Comparison of ENCODE assay signal across 8 mouse cellular contexts in the genomic region with DNA sequence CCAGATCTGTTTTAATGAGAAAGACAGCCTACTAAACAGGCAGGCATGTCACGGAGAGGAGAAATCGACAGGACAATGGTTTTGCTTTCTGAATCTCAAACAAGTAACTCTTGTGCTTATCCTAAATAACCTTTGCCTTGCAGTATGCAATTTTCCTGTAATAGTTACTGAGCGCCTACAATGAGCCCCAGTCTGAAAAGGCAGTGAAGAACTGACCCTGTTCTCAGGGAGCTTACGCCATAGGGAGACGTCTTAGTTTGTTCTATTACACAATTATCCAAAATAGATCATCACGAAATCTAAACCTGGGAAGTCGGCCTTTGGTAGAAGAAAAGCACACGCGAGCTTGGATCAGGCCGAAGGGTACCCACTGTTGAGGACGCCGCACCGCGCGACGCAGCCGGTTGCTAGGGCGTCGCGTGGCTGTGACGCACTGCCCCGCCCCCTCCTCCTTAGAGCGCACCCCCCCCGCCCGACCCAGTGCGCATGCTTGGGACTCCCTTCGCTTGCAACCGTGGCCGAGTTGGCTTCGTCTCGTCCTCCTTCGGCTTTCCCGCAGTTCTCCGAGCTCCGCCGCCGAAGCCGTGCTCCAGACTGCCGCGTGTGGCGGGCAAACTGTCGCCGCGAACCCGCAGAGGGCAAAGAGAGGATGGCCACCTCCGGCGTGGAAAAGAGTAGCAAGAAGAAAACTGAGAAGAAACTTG. TPM values are rescaled to one million over a fixed set of nuclear protein-coding genes. Genes with fewer than 3 reads are reported as not detected.
DNase-seq lines count a peak whose midpoint lies in the region; ATAC-seq lines count a peak whose summit lies in the region.

A gene (plus strand): TSS at position 500 of the 704 bp plus-strand sequence.

- peak within 1 kb of the TSS; percentile 95 for H3K9ac ChIP-seq in hindbrain, embryonic 12.5 days

- WGBS in hindbrain, embryonic 12.5 days: 1% methylated on average over 42 of the region's 47 CpGs

- peak within 1 kb of the TSS; percentile 69 for H3K4me2 ChIP-seq in hindbrain, embryonic 12.5 days (replicated peaks)

- peak within 1 kb of the TSS; percentile 98 for H3K27ac ChIP-seq in hindbrain, embryonic 12.5 days

- peaks cover 20% of the 10 kb centered on the region for H3K4me1 ChIP-seq in hindbrain, embryonic 12.5 days

- H3K27me3 ChIP-seq in hindbrain, embryonic 12.5 days: no peaks in the 10 kb centered on the region; the same call in 1 of the 2 replicates

- peak within 1 kb of the TSS; percentile 86 for H3K4me3 ChIP-seq in hindbrain, embryonic 12.5 days

- peak; percentile 95 for DNase-seq in NIH3T3 (ENCODE audit: low read depth)
- DNase-seq in cerebellum, adult 9-11 months: peak; percentile 89
- peak; percentile 75 to 88 for DNase-seq in frontal cortex, postnatal 10 days (ENCODE audit: low spot score in 2 of 2)
- peak; percentile 86 to 87 for DNase-seq in layer of hippocampus, postnatal 36 days
- DNase-seq in lung, postnatal 36 days: peak; percentile 89
- peak; percentile 95 for DNase-seq in retina, postnatal 1 day
- peak; percentile 69 to 75 for DNase-seq in urinary bladder, adult 18-20 months (ENCODE audit: low spot score in 2 of 2)

- peak; percentile 96 for ATAC-seq in hindbrain, embryonic 12.5 days (ENCODE audit: low FRiP score)

- no peaks in the 10 kb centered on the region for H3K9me3 ChIP-seq in hindbrain, embryonic 12.5 days (replicated peaks)

- H3K36me3 ChIP-seq in hindbrain, embryonic 12.5 days: no peaks in the 10 kb centered on the region

RNA-seq across cellular contexts. Expression of the gene that starts here (rescaled TPM):
- 113 and 124 TPM in 2 replicates for polyA plus RNA-seq in hindbrain, embryonic 12.5 days (2016; fragmentation: Nextera tagmentation; extraction: Ambion mirVana)
- 100 to 1,000 TPM in 1 of 2 experiments, 10 to 100 TPM in 1; 98.6 to 104 TPM for total RNA-seq in layer of hippocampus, postnatal 36 days (2021)

Comparison
In these comparisons a context has a peak if more than half of its experiments do, and no peak if none do; other contexts are left out.
1. Peak in every context shown above with its lines: DNase-seq, ATAC-seq, H3K4me3 ChIP-seq and H3K27ac ChIP-seq.